Mouse (Mus musculus): ENCODE results near the gene Vmn2r100. TPM values are rescaled to one million over a fixed set of nuclear protein-coding genes. Genes with fewer than 3 reads are reported as not detected.

Vmn2r100 gene
- polyA plus RNA-seq (2015; fragmentation: Nextera tagmentation; extraction: Ambion mirVana) = not detected in 2 replicates

DNA sequence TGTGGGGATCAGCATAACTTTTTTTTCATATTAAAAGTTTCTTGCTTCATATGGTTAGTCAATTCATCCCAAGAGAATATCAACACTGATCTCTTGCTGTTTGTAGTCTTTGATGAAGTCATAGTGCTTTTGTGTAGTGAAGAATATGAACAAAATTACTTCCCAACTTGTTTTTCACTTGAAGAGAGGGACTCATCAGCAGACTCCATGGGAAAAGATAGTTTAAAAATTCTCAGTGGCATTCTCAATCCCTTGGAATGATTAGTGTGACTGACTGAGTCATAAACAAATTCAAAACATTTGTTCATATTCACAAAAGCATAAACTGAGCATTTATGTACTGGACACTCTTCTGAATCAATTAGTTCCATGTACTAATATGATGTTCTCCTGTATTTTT lies at the start of gene Vmn2r100:
Gene Vmn2r100, plus strand, starts transcription at position 301 of the 400 bp plus-strand sequence.
- H3K9ac ChIP-seq = no peak within 1 kb of the TSS
- no peak within 1 kb of the TSS for H3K4me2 ChIP-seq
- ATAC-seq (replicated peaks; ENCODE audit: insufficient number of reproducible peaks, insufficient read depth, low FRiP score, low read depth) = no peak
- H3K9me3 ChIP-seq (replicated peaks) = no peaks in the 10 kb centered on the region
- no peaks in the 10 kb centered on the region for H3K4me1 ChIP-seq (replicated peaks)
- no peak within 1 kb of the TSS for H3K27ac ChIP-seq
- no peaks in the 10 kb centered on the region for H3K36me3 ChIP-seq
- no peak within 1 kb of the TSS for H3K4me3 ChIP-seq
- no peaks in the 10 kb centered on the region for H3K27me3 ChIP-seq

GRCm38 (mm10) chr17:19482866-19483265 lies 21.7 kb upstream of the Vmn2r100 start:
- Histone ChIP-seq H3K9ac (no peak overlapping the region), H3K27ac (no peak overlapping the region), H3K27me3 (no peaks in the 10 kb centered on the region), H3K9me3 (replicated peaks) (no peaks in the 10 kb centered on the region; the same call in 1 of the 2 replicates), H3K4me1 (replicated peaks) (no peaks in the 10 kb centered on the region), H3K4me2 (no peak overlapping the region), H3K4me3 (no peak overlapping the region), H3K36me3 (no peaks in the 10 kb centered on the region)
- no peak for ATAC-seq (replicated peaks; ENCODE audit: insufficient number of reproducible peaks, insufficient read depth, low FRiP score, low read depth)

DNA sequence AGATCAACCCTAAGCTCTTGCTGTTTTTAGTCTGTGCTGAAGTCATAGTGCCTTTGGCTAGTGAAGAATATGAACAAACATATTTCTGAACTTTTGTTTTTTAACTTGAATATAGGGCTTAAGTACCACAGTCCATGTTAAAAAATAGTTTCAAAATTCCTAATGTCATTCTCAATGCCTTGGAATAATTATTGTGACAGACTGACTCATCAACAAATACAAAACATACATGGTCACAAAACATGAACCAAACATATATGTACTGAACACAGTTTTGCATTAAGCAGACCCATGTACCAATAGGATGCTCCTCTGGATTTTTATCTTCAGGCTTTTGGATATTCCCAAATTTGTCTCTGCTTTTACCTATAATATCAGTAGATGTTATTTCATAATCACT lies 72.4 kb downstream of the Vmn2r100 start, which contains the start of gene Vmn2r101:
Gene Vmn2r101, plus strand, starts transcription at position 301 of the 400 bp plus-strand sequence.
- Histone ChIP-seq H3K4me1 (replicated peaks) (no peaks in the 10 kb centered on the region), H3K27ac (no peak within 1 kb of the TSS), H3K9me3 (replicated peaks) (peaks cover 3% of the 10 kb centered on the region; the same call in 1 of the 2 replicates), H3K27me3 (no peaks in the 10 kb centered on the region), H3K9ac (no peak within 1 kb of the TSS), H3K36me3 (no peaks in the 10 kb centered on the region), H3K4me2 (no peak within 1 kb of the TSS), H3K4me3 (no peak within 1 kb of the TSS)
- no peak for ATAC-seq (replicated peaks; ENCODE audit: insufficient number of reproducible peaks, insufficient read depth, low FRiP score, low read depth)

Other genes with a start within 250 kb of the Vmn2r100 start
- not detected in 2 replicates for gene Vmn2r99, start 142.8 kb upstream of the Vmn2r100 start, polyA plus RNA-seq (2015; fragmentation: Nextera tagmentation; extraction: Ambion mirVana)
- gene Vmn2r101, start 72.5 kb downstream of the Vmn2r100 start, polyA plus RNA-seq (2015; fragmentation: Nextera tagmentation; extraction: Ambion mirVana) = not detected in 2 replicates
- gene Vmn2r102, start 155.6 kb downstream of the Vmn2r100 start, polyA plus RNA-seq (2015; fragmentation: Nextera tagmentation; extraction: Ambion mirVana) = not detected in 2 replicates

All from heart, embryonic 15.5 days (tissue).